Mouse (Mus musculus): Measurements from ENCODE around the gene Sgsm1. TPM values are rescaled to one million over a fixed set of nuclear protein-coding genes. Genes with fewer than 3 reads are reported as not detected.

The Sgsm1 gene
- polyA plus RNA-seq, 1 experiment from 2014 or later: 21.1 TPM

- 66% methylated on average over 6 of the region's 6 CpGs for WGBS
- H3K36me3 ChIP-seq: no peaks in the 10 kb centered on the region
- no peak overlapping the region for H3K9ac ChIP-seq
- peaks cover 24% of the 10 kb centered on the region for H3K4me1 ChIP-seq (replicated peaks)
- H3K27ac ChIP-seq (replicated peaks): peak overlapping the region; percentile 75
- H3K4me3 ChIP-seq: no peak overlapping the region
- ATAC-seq (ENCODE audit: low FRiP score, low read depth): no peak
- no peaks in the 10 kb centered on the region for H3K9me3 ChIP-seq
- no peak overlapping the region for H3K4me2 ChIP-seq
- H3K27me3 ChIP-seq: no peaks in the 10 kb centered on the region
Measured at GRCm38 (mm10) chr5:113210314-113210713, 100.3 kb downstream of the Sgsm1 start.

GRCm38 (mm10) chr5:113209898-113210297 is 100.7 kb downstream of the Sgsm1 start:
- 82% methylated on average over 13 of the region's 13 CpGs for WGBS
- Histone ChIP-seq H3K4me2 (no peak overlapping the region), H3K9ac (no peak overlapping the region), H3K36me3 (no peaks in the 10 kb centered on the region), H3K4me1 (replicated peaks) (peaks cover 24% of the 10 kb centered on the region), H3K9me3 (no peaks in the 10 kb centered on the region), H3K27me3 (no peaks in the 10 kb centered on the region), H3K27ac (replicated peaks) (peak overlapping the region; percentile 75), H3K4me3 (no peak overlapping the region)
- no peak for ATAC-seq (ENCODE audit: low FRiP score, low read depth)

- H3K4me2 ChIP-seq: 0 out of 2 replicates have a peak overlapping the region, but pooled peaks have one; percentile 17
- H3K4me3 ChIP-seq: no peak overlapping the region
- H3K4me1 ChIP-seq (replicated peaks): peaks cover 24% of the 10 kb centered on the region
- peak overlapping the region; percentile 75 for H3K27ac ChIP-seq (replicated peaks)
- no peak for ATAC-seq (ENCODE audit: low FRiP score, low read depth)
- H3K9ac ChIP-seq: no peak overlapping the region
- no peaks in the 10 kb centered on the region for H3K36me3 ChIP-seq
- WGBS: 44% methylated on average over 11 of the region's 11 CpGs
- H3K9me3 ChIP-seq: no peaks in the 10 kb centered on the region
- H3K27me3 ChIP-seq: no peaks in the 10 kb centered on the region
Measured at GRCm38 (mm10) chr5:113209401-113209750, 101.2 kb downstream of the Sgsm1 start.

- Histone ChIP-seq H3K4me1 (replicated peaks) (peaks cover 24% of the 10 kb centered on the region), H3K27me3 (no peaks in the 10 kb centered on the region), H3K36me3 (no peaks in the 10 kb centered on the region), H3K27ac (replicated peaks) (peak overlapping the region; percentile 75), H3K9me3 (no peaks in the 10 kb centered on the region), H3K4me3 (no peak overlapping the region), H3K4me2 (0 out of 2 replicates have a peak overlapping the region, but pooled peaks have one; percentile 17), H3K9ac (no peak overlapping the region)
- ATAC-seq (ENCODE audit: low FRiP score, low read depth): peak; percentile 68
- WGBS: 35% methylated on average over 11 of the region's 11 CpGs
Measured at GRCm38 (mm10) chr5:113208622-113209400, 101.8 kb downstream of the Sgsm1 start.

GRCm38 (mm10) chr5:113208048-113208447 is 102.5 kb downstream of the Sgsm1 start:
- 63% methylated on average over 4 of the region's 4 CpGs for WGBS
- H3K4me1 ChIP-seq (replicated peaks): peaks cover 24% of the 10 kb centered on the region
- H3K9ac ChIP-seq: no peak overlapping the region
- H3K27ac ChIP-seq (replicated peaks): peak overlapping the region; percentile 75; the same call in 1 of the 2 replicates
- no peaks in the 10 kb centered on the region for H3K36me3 ChIP-seq
- H3K4me3 ChIP-seq: no peak overlapping the region
- no peaks in the 10 kb centered on the region for H3K27me3 ChIP-seq
- H3K4me2 ChIP-seq: no peak overlapping the region
- H3K9me3 ChIP-seq: no peaks in the 10 kb centered on the region
- ATAC-seq (ENCODE audit: low FRiP score, low read depth): no peak

- H3K4me2 ChIP-seq: no peak overlapping the region
- no peak overlapping the region for H3K27ac ChIP-seq (replicated peaks)
- WGBS: 62% methylated on average over 9 of the region's 9 CpGs
- no peak overlapping the region for H3K4me3 ChIP-seq
- no peaks in the 10 kb centered on the region for H3K36me3 ChIP-seq
- H3K9ac ChIP-seq: no peak overlapping the region
- no peaks in the 10 kb centered on the region for H3K9me3 ChIP-seq
- ATAC-seq (ENCODE audit: low FRiP score, low read depth): no peak
- peaks cover 24% of the 10 kb centered on the region for H3K4me1 ChIP-seq (replicated peaks)
- no peaks in the 10 kb centered on the region for H3K27me3 ChIP-seq
Measured at GRCm38 (mm10) chr5:113206670-113207352, 103.8 kb downstream of the Sgsm1 start.

GRCm38 (mm10) chr5:113204193-113204592 is 106.4 kb downstream of the Sgsm1 start:
- no peak overlapping the region for H3K9ac ChIP-seq
- no peak overlapping the region for H3K4me2 ChIP-seq
- no peaks in the 10 kb centered on the region for H3K36me3 ChIP-seq
- no peaks in the 10 kb centered on the region for H3K9me3 ChIP-seq
- H3K27me3 ChIP-seq: no peaks in the 10 kb centered on the region
- no peak for ATAC-seq (ENCODE audit: low FRiP score, low read depth)
- 90% methylated on average over 9 of the region's 9 CpGs for WGBS
- H3K4me3 ChIP-seq: no peak overlapping the region
- peaks cover 21% of the 10 kb centered on the region for H3K4me1 ChIP-seq (replicated peaks)
- H3K27ac ChIP-seq (replicated peaks): no peak overlapping the region

- Histone ChIP-seq H3K4me1 (replicated peaks) (peaks cover 8% of the 10 kb centered on the region), H3K4me3 (no peak overlapping the region), H3K27ac (replicated peaks) (no peak overlapping the region), H3K27me3 (no peaks in the 10 kb centered on the region), H3K9me3 (no peaks in the 10 kb centered on the region), H3K36me3 (no peaks in the 10 kb centered on the region), H3K9ac (no peak overlapping the region), H3K4me2 (no peak overlapping the region)
- ATAC-seq (ENCODE audit: low FRiP score, low read depth): no peak
- 89% methylated on average over 10 of the region's 10 CpGs for WGBS
Measured at GRCm38 (mm10) chr5:113199772-113200134, 110.8 kb downstream of the Sgsm1 start.

GRCm38 (mm10) chr5:113199126-113199771 is 111.3 kb downstream of the Sgsm1 start:
- H3K9ac ChIP-seq: no peak overlapping the region
- 45% methylated on average over 8 of the region's 8 CpGs for WGBS
- no peak overlapping the region; the same call in 1 of the 2 replicates for H3K27ac ChIP-seq (replicated peaks)

GRCm38 (mm10) chr5:113196916-113197794 is 113.4 kb downstream of the Sgsm1 start:
- H3K9ac ChIP-seq: no peak overlapping the region
- no peak overlapping the region for H3K4me3 ChIP-seq
- WGBS: 71% methylated on average over 9 of the region's 9 CpGs

More at GRCm38 (mm10) chr5:113199126-113199771, 111.3 kb downstream of the Sgsm1 start:
- ATAC-seq (ENCODE audit: low FRiP score, low read depth): no peak
- no peak overlapping the region for H3K4me2 ChIP-seq
- no peak overlapping the region for H3K4me3 ChIP-seq
- H3K9me3 ChIP-seq: no peaks in the 10 kb centered on the region
- H3K36me3 ChIP-seq: no peaks in the 10 kb centered on the region
- no peaks in the 10 kb centered on the region for H3K27me3 ChIP-seq
- H3K4me1 ChIP-seq (replicated peaks): peaks cover 8% of the 10 kb centered on the region

GRCm38 (mm10) chr5:113195907-113196306 is 114.7 kb downstream of the Sgsm1 start:
- Histone ChIP-seq H3K27me3 (no peaks in the 10 kb centered on the region), H3K4me2 (no peak overlapping the region), H3K27ac (replicated peaks) (no peak overlapping the region), H3K9ac (no peak overlapping the region), H3K9me3 (no peaks in the 10 kb centered on the region), H3K4me1 (replicated peaks) (peaks cover 18% of the 10 kb centered on the region), H3K4me3 (no peak overlapping the region), H3K36me3 (no peaks in the 10 kb centered on the region)
- no peak for ATAC-seq (ENCODE audit: low FRiP score, low read depth)
- WGBS: 88% methylated on average over 6 of the region's 6 CpGs

More at GRCm38 (mm10) chr5:113196916-113197794, 113.4 kb downstream of the Sgsm1 start:
- Histone ChIP-seq H3K9me3 (no peaks in the 10 kb centered on the region), H3K27me3 (no peaks in the 10 kb centered on the region), H3K4me2 (no peak overlapping the region), H3K27ac (replicated peaks) (peak overlapping the region; percentile 43; the same call in 1 of the 2 replicates), H3K36me3 (no peaks in the 10 kb centered on the region), H3K4me1 (replicated peaks) (peaks cover 12% of the 10 kb centered on the region)
- ATAC-seq (ENCODE audit: low FRiP score, low read depth): no peak

Measured in hindbrain, embryonic 15.5 days (tissue).